Mouse (Mus musculus): ENCODE results near the gene Rnf150. TPM values are rescaled to one million over a fixed set of nuclear protein-coding genes. Genes with fewer than 3 reads are reported as not detected.

Rnf150 gene
- polyA plus RNA-seq, 1 experiment: 0.46 TPM

- no peaks in the 10 kb centered on the region; the same call in 1 of the 2 replicates for H3K27me3 ChIP-seq (ENCODE audit: control insufficient read depth, insufficient read depth, low read length, poor library complexity, severe bottlenecking)
- H3K27ac ChIP-seq (ENCODE audit: insufficient read depth, low read length): no peak overlapping the region
- no peaks in the 10 kb centered on the region for H3K36me3 ChIP-seq (ENCODE audit: control insufficient read depth, insufficient read depth, low read length, poor library complexity, severe bottlenecking)
- no peak overlapping the region for H3K9ac ChIP-seq (ENCODE audit: low read depth, poor library complexity, severe bottlenecking)
- no peaks in the 10 kb centered on the region for H3K4me1 ChIP-seq (ENCODE audit: control insufficient read depth, insufficient read depth, low read length)
- no peaks in the 10 kb centered on the region for H3K9me3 ChIP-seq (replicated peaks; ENCODE audit: control insufficient read depth, insufficient read depth, low read length, poor library complexity, severe bottlenecking)
- no peak overlapping the region for H3K4me3 ChIP-seq (ENCODE audit: low read depth, low read length)
- TF ChIP-seq POLR2A (IDR thresholded peaks at IDR 0.05; ENCODE audit: insufficient read depth, low read length): no peak
- no peak for TF ChIP-seq EP300 (IDR thresholded peaks at IDR 0.05; ENCODE audit: insufficient read depth, low read depth, low read length)
Observed at GRCm38 (mm10) chr8:83064096-83064495, 200.9 kb downstream of the Rnf150 start.

- Histone ChIP-seq H3K4me3 (ENCODE audit: low read depth, low read length) (no peak overlapping the region), H3K27me3 (ENCODE audit: control insufficient read depth, insufficient read depth, low read length, poor library complexity, severe bottlenecking) (no peaks in the 10 kb centered on the region), H3K9ac (ENCODE audit: low read depth, poor library complexity, severe bottlenecking) (no peak overlapping the region), H3K27ac (ENCODE audit: insufficient read depth, low read length) (no peak overlapping the region), H3K4me1 (ENCODE audit: control insufficient read depth, insufficient read depth, low read length) (no peaks in the 10 kb centered on the region), H3K9me3 (replicated peaks; ENCODE audit: control insufficient read depth, insufficient read depth, low read length, poor library complexity, severe bottlenecking) (no peaks in the 10 kb centered on the region), H3K36me3 (ENCODE audit: control insufficient read depth, insufficient read depth, low read length, poor library complexity, severe bottlenecking) (no peaks in the 10 kb centered on the region)
- TF ChIP-seq CTCF (IDR thresholded peaks at IDR 0.05; ENCODE audit: low read depth, low read length): no peak
- no peak for TF ChIP-seq POLR2A (IDR thresholded peaks at IDR 0.05; ENCODE audit: insufficient read depth, low read length)
Observed at GRCm38 (mm10) chr8:83066076-83066475, 202.9 kb downstream of the Rnf150 start.

GRCm38 (mm10) chr8:83066846-83067245, 203.7 kb downstream of the Rnf150 start:
- Histone ChIP-seq H3K4me1 (ENCODE audit: control insufficient read depth, insufficient read depth, low read length) (no peaks in the 10 kb centered on the region), H3K4me3 (ENCODE audit: low read depth, low read length) (no peak overlapping the region), H3K27ac (ENCODE audit: insufficient read depth, low read length) (no peak overlapping the region), H3K9me3 (replicated peaks; ENCODE audit: control insufficient read depth, insufficient read depth, low read length, poor library complexity, severe bottlenecking) (no peaks in the 10 kb centered on the region), H3K27me3 (ENCODE audit: control insufficient read depth, insufficient read depth, low read length, poor library complexity, severe bottlenecking) (no peaks in the 10 kb centered on the region), H3K36me3 (ENCODE audit: control insufficient read depth, insufficient read depth, low read length, poor library complexity, severe bottlenecking) (no peaks in the 10 kb centered on the region), H3K9ac (ENCODE audit: low read depth, poor library complexity, severe bottlenecking) (no peak overlapping the region)
- TF ChIP-seq EP300 (IDR thresholded peaks at IDR 0.05; ENCODE audit: insufficient read depth, low read depth, low read length): no peak
- TF ChIP-seq POLR2A (IDR thresholded peaks at IDR 0.05; ENCODE audit: insufficient read depth, low read length): no peak
- TF ChIP-seq CTCF (IDR thresholded peaks at IDR 0.05; ENCODE audit: low read depth, low read length): no peak

- Histone ChIP-seq H3K9ac (ENCODE audit: low read depth, poor library complexity, severe bottlenecking) (no peak overlapping the region), H3K27me3 (ENCODE audit: control insufficient read depth, insufficient read depth, low read length, poor library complexity, severe bottlenecking) (no peaks in the 10 kb centered on the region), H3K36me3 (ENCODE audit: control insufficient read depth, insufficient read depth, low read length, poor library complexity, severe bottlenecking) (no peaks in the 10 kb centered on the region), H3K27ac (ENCODE audit: insufficient read depth, low read length) (no peak overlapping the region), H3K9me3 (replicated peaks; ENCODE audit: control insufficient read depth, insufficient read depth, low read length, poor library complexity, severe bottlenecking) (no peaks in the 10 kb centered on the region), H3K4me1 (ENCODE audit: control insufficient read depth, insufficient read depth, low read length) (no peaks in the 10 kb centered on the region), H3K4me3 (ENCODE audit: low read depth, low read length) (no peak overlapping the region)
- TF ChIP-seq POLR2A (IDR thresholded peaks at IDR 0.05; ENCODE audit: insufficient read depth, low read length) (no peak), EP300 (IDR thresholded peaks at IDR 0.05; ENCODE audit: insufficient read depth, low read depth, low read length) (no peak), CTCF (IDR thresholded peaks at IDR 0.05; ENCODE audit: low read depth, low read length) (no peak)
Observed at GRCm38 (mm10) chr8:83067906-83068305, 204.8 kb downstream of the Rnf150 start.

GRCm38 (mm10) chr8:83074248-83074647, 211.1 kb downstream of the Rnf150 start:
- Histone ChIP-seq H3K36me3 (ENCODE audit: control insufficient read depth, insufficient read depth, low read length, poor library complexity, severe bottlenecking) (no peaks in the 10 kb centered on the region), H3K27me3 (ENCODE audit: control insufficient read depth, insufficient read depth, low read length, poor library complexity, severe bottlenecking) (no peaks in the 10 kb centered on the region; the same call in 1 of the 2 replicates), H3K9me3 (replicated peaks; ENCODE audit: control insufficient read depth, insufficient read depth, low read length, poor library complexity, severe bottlenecking) (no peaks in the 10 kb centered on the region), H3K4me1 (ENCODE audit: control insufficient read depth, insufficient read depth, low read length) (no peaks in the 10 kb centered on the region), H3K9ac (ENCODE audit: low read depth, poor library complexity, severe bottlenecking) (no peak overlapping the region), H3K4me3 (ENCODE audit: low read depth, low read length) (no peak overlapping the region), H3K27ac (ENCODE audit: insufficient read depth, low read length) (no peak overlapping the region)
- TF ChIP-seq POLR2A (IDR thresholded peaks at IDR 0.05; ENCODE audit: insufficient read depth, low read length) (no peak), EP300 (IDR thresholded peaks at IDR 0.05; ENCODE audit: insufficient read depth, low read depth, low read length) (no peak), CTCF (IDR thresholded peaks at IDR 0.05; ENCODE audit: low read depth, low read length) (no peak)

- Histone ChIP-seq H3K27me3 (ENCODE audit: control insufficient read depth, insufficient read depth, low read length, poor library complexity, severe bottlenecking) (no peaks in the 10 kb centered on the region; the same call in 1 of the 2 replicates), H3K27ac (ENCODE audit: insufficient read depth, low read length) (no peak overlapping the region), H3K9me3 (replicated peaks; ENCODE audit: control insufficient read depth, insufficient read depth, low read length, poor library complexity, severe bottlenecking) (no peaks in the 10 kb centered on the region), H3K9ac (ENCODE audit: low read depth, poor library complexity, severe bottlenecking) (no peak overlapping the region), H3K4me3 (ENCODE audit: low read depth, low read length) (no peak overlapping the region), H3K36me3 (ENCODE audit: control insufficient read depth, insufficient read depth, low read length, poor library complexity, severe bottlenecking) (no peaks in the 10 kb centered on the region), H3K4me1 (ENCODE audit: control insufficient read depth, insufficient read depth, low read length) (no peaks in the 10 kb centered on the region)
- no peak for TF ChIP-seq CTCF (IDR thresholded peaks at IDR 0.05; ENCODE audit: low read depth, low read length)
Observed at GRCm38 (mm10) chr8:83076621-83077020, 213.5 kb downstream of the Rnf150 start.

Data from ES-Bruce4 (cell line).